Mouse (Mus musculus) ES-E14 (cell line): ENCODE measurements at regions not wholly inside any gene's neighbourhood (a gene's known extent, or its start where the extent isn't known, plus 50 kb on each side); places are given as distances from the start of the nearest gene placed in this dataset.

ENCODE experiments used
- CHD2 ChIP-seq: IDR thresholded peaks from 2 replicates; pipeline ENCODE4 v1.6.1; 2014; ENCODE audit warnings: mild to moderate bottlenecking, low read depth, low read length, inconsistent platforms
- ZC3H11A ChIP-seq: IDR thresholded peaks from 2 replicates; pipeline ENCODE4 v1.6.1; 2012; ENCODE audit warnings: low read depth, mild to moderate bottlenecking, inconsistent platforms, low read length, borderline replicate concordance
- ZNF384 ChIP-seq: IDR thresholded peaks from 2 replicates; pipeline ENCODE4 v1.6.1; 2012; ENCODE audit warnings: low read depth, low read length, inconsistent platforms

DNA sequence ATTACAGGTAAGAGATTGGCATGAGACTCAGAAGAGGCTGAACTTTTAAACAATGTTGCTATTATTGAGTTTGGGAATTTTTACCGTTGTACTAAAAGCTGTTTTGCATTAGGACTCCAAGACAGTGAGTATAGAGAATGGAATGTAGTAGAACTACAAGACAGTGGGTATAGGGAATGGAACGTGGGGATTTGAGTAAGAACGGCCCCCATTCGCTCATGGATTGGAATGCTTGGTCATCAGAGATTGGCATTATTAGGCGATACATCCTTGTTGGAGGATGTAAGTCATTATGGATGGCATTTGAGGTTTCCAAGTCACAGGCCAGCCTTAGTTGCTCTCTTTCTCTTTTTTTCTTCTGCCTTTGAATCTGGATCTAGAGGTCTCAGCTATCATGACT, 324.0 kb upstream of the 2610001J05Rik start:
- TF ChIP-seq ZNF384 (no peak), CHD2 (no peak), ZC3H11A (no peak)
